Mouse (Mus musculus) forelimb bud, embryonic 11.5 days (tissue): ENCODE results near the gene Vps13d.

ENCODE experiments used
- DNase-seq: peaks from one replicate; pipeline ENCODE4 v3.0.0-alpha.2; 2012; ENCODE audit warnings: low read depth, low spot score

Gene Vps13d

DNA sequence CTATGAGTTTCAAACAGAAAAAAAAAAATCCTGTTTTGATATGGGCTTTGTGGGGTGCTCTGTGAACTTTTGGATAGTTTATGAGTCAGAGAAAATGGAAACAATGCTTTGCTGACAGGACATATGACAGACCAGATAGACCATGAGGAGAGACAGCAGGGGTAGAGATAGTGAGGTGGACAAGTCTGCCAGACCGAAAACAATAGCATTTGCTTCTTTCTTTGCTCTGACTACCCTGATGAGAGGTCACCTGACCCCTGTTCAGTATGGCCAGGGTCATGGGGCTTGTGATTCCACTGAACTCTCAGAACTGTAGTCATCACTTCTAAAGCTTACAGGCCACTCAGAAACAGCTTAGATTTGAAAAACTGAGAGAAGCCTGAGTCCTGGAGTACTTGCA lies 217.7 kb downstream of the Vps13d start:
- DNase-seq = no peak

DNA sequence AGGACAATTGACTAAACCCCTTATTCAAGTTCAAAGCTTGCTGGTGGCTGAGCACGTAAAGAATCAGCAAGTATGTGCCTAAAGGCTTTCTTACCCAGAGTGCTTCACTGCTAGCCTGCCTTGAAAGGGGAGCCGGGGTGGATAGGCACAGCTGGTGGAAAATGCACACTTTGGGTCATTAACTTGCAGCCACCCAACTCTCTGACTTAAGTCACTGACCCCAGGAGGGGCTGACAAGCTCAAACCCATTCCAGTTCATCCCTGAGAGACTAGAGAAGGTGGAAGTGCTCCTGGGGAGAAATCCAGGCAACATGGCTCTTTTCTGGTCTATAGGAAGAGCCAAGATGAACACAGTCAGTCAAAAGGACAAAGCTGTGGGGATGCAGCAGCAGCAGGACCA lies 219.3 kb downstream of the Vps13d start:
- no peak for DNase-seq

GRCm38 (mm10) chr4:144974458-144974857 lies 220.3 kb downstream of the Vps13d start:
- no peak for DNase-seq

DNA sequence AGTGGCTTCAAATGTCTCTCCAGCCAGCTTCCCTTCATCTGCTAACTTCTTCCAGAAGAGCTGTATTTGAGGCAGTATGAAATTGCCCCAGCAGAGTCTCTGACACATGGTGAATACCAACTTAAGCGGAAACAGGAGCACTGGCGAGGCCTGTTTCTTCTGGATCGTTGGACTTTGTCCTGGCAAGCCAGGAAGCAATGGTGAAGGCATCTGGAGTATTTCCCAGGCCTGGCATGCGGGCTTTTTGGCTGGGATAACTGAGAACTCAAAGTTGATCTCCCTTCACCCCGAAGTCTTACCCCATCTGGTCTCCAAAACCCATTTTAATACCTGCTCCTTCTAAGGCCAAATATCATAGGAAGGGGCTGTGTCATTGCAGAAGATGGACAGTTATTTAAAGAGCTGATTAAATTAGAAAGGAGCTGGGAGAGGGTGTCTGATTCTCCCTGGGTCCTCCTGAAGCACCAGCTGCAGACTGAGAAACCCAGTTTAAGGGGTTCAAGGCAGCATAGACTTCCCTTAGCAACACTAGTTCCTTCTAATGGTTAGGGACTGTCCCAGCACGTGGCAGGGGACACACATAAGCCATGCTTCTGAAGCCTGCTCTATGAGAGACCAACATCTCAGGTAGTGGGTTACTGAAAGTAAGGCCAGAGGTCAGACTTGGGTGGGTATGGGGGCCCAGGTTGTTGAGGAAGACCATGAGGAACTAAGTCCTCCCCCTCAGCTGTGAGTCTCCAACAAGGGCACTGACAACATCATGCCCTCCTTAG lies 221.7 kb downstream of the Vps13d start:
- no peak for DNase-seq

DNA sequence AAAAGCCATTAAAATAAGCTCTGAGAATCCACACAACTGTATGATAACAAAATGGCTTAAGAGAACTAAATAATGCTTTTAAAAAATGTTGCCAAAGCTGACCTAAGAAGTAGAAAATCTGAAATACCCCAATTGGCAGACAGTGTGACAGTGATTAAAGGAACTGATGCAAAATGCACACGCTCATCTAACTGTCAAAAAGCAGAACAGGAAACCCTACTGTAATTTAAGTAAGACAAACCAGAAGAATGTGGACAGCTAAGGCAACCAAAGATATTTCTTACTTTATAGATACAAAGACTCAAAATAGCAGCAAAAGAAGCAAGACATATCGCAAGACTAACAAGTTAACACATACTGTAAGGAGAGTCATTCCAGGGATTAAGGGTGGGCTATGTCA lies 223.8 kb downstream of the Vps13d start:
- DNase-seq = no peak

- no peak for DNase-seq
Observed at GRCm38 (mm10) chr4:144969030-144969429, 225.8 kb downstream of the Vps13d start.

GRCm38 (mm10) chr4:144968371-144968770 lies 226.4 kb downstream of the Vps13d start:
- DNase-seq = no peak

DNA sequence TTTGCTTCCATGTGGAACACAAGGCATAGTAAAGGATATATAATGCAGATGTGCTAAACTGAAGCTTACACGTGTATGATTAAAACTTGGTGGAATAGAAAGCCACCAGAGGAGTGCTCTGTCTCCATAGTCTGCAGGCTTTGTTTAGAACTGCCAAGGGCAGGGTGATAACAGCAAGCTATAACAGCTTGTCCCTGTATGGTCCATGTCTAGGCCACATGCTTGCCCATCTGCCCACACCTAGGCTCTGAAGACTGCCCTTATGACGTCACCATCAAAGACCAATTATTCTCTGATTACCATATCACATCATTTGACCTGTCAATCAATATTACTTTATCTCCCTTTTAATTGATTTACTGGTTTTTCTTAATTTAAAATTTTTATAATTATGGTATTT lies 229.6 kb downstream of the Vps13d start:
- no peak for DNase-seq

DNA sequence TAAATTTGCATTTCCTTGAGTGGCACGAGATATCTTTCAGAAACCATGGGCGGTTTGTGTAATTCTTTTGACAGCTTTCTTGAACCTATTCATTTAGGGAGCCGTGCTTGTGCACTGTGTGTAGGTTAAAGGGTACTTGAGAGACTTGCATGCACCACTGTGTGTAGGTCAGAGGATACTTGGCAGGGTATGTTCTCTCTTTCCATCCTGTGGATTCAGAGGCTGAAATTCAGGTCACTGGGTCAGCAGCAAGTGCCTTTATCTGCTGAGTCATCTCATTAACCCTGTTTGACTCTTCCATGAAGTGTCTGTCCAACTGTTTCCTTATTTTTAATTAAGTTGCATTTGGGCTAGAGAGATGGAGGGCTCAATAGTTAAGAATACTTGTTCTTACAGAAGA lies 233.1 kb downstream of the Vps13d start:
- no peak for DNase-seq

DNA sequence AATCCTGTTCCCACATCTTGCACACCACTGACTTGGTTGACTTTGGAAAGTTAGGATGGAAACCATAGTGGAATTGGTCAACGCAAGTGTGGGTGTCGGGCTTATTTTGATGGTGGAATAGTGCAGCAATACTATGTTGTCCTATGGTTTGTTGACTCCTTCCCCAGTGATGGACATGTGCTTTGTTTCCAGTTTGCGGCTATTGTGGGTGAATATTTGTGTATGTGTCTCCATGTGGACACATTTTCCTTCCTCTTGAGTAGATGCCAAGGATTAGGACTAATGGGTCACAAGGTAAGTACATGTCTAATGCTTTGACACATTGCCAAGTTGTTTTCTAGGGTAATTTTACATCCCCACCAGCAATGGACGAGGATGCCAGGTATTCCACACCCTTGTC lies 233.6 kb downstream of the Vps13d start:
- no peak for DNase-seq

GRCm38 (mm10) chr4:144960188-144960904 lies 234.5 kb downstream of the Vps13d start:
- DNase-seq = no peak

DNA sequence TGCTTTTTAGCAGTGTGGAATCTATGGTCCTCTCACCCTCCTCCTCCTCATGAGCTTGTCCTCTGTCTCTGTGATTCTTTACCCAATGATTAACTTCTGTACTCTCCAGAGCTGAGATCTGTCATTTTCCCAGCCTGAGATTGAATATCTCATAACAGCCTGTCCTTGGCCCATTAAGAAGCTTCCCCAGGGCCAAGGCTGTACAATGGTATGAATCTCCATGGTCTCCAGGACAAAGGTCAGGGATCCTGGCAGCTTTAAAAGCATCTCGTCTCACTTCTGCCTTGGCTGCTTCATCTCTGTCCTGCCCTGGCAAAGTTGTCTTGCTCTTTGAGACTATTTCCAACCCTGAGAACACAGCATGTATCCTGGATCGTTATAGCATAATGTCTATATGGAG lies 237.1 kb downstream of the Vps13d start:
- DNase-seq = no peak

DNA sequence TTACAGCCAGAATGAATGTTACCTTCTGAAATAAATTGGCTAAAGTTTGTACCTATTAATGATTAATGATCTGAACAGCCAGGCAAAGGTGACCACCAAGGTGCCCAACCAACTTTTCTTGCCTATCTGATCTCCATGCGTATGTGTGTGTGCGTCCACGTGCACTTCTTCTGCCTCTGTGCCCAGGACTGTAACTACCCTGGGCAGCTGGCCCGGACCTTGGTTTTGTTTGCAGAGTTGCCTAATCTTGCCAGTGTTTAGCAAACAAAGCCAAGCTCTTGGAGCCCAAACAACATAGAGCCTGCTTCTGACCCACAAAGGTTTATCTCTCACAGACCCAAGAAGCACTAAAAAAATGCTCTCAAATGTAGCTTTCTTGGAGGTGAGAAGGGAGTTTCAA lies 237.6 kb downstream of the Vps13d start:
- DNase-seq = no peak

DNA sequence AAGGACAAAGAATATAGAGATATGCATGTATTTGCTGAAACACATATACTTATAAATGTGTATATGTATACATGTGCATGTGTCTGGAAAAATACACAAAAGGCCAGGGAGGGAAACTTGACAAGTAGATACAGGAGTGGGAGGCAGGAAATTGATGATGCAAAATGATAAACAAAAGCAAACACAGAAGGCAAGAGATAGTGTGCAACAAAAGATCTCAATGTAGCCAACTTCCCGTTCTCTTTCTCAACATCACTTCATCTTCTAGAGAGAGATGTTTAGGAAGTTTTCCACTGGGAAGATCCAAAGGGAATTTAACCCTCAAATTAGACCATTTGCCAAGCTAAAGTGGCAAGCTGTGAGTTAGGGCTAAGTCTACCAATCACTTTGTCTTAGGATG lies 238.5 kb downstream of the Vps13d start:
- no peak for DNase-seq

GRCm38 (mm10) chr4:144955863-144956262 lies 238.9 kb downstream of the Vps13d start:
- no peak for DNase-seq

DNA sequence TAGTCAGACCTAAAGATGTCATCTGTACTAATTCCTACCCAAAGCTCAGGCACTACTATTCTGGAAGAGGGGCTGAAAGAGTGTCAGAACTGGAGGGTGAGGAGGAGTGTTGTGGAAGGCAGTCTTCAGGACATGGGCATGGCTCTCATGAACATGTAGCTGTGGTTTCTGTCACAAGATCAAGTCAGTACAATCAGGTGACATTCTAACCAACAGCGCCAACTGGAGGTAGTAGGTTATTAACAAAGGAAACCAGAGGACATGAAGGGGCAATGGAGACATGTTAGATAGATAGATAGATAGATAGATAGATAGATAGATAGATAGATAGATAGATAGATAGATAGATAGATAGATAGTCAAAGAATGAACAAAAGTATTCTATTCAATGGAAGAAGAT lies 241.4 kb downstream of the Vps13d start:
- no peak for DNase-seq

DNA sequence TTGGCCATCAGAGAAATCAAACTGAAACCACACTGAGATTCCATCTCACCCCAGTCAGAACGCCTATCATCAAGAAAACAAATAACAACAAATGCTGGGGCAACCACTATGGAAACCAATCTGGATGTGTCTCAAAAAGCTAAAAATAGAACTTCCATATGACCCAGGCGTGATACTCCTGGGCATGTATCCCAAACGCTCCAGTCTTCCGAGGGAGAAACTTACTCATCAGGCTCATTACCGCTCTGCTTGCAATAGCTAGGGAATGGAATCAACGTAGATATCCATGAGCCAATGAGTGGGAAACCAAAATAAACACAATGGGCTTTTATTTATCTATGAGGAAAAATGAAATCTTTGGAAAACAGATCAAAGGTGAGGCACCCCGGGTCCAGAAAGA lies 242.9 kb downstream of the Vps13d start:
- no peak for DNase-seq

DNA sequence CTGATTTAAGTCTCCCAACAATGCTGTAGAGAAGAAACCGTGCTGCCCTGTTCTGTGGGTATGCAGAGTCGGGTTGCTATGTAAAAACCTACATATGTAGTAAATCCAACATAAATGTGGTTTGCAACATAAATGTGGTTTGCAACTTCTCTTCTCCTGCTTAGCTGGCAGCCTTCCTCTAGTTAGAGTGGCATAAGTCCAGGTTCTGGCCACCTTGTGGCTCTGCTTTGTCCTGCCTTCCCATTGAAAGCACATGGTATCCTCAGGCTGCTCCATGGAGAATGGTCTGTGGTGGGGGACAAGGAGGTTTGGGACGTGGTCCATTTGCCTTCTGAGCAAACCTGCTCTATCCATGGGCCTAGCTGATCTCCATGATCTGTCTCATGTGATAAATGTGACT lies 243.9 kb downstream of the Vps13d start:
- no peak for DNase-seq

DNA sequence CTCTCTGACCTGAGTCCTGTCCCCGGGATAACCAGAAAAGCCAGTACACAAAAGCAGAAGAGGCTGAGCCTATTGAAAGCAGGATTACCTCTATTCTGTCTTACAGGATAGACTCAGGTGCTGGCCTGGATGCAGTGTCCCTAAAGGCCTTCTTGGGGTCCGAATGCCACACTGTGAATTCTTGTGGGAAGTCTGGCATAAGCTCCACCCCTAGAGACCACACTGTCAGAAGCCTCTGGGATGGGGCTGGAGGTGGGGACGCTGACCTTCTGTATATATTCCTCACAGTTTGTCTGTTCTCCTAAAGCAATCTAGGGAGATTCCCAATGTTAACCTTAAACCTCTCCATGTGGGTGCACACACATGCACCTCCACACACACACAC lies 244.5 kb downstream of the Vps13d start:
- DNase-seq = no peak

DNA sequence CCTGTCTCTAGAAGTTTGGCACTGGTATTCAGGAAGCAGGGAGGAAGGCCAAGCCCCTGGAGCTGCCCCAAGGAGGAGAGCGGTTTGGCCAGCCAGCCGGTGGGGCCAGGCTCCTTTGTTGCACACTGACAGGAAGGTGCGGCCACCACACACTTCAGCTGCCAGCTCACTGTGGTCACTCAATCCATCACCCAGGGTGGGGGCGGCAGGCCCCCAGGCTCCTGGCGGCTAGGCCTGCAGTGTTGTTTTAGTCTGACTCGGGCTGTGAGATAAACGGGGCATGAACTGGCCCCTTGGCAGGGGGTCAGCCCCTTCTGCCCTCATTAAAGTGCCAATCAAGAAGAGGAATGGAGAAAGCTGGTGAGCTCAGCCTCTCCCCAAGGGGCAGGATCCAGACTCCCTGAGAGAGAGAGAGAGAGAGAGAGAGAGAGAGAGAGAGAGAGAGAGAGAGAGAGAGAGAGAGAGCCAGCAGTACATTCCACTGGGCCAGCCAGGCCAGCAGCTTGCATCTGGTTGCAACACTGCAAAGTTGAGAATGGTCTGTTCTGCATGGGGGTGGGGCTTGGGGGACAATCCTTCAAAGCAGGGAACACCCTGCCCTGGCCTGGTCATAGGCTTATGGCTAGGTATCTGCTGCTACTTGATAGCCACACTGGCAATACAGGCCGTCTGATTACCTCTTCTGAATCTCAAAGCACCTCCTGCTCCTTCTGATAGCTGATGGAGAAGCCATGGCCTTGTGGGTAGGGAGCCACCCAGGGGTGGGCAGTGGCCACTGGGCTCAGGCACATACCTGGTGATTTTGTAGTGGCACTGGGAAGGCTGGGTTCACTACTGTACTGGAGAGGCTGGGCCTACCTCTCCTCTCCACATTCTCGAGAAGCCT lies 245.1 kb downstream of the Vps13d start:
- peak; percentile 66 for DNase-seq

DNA sequence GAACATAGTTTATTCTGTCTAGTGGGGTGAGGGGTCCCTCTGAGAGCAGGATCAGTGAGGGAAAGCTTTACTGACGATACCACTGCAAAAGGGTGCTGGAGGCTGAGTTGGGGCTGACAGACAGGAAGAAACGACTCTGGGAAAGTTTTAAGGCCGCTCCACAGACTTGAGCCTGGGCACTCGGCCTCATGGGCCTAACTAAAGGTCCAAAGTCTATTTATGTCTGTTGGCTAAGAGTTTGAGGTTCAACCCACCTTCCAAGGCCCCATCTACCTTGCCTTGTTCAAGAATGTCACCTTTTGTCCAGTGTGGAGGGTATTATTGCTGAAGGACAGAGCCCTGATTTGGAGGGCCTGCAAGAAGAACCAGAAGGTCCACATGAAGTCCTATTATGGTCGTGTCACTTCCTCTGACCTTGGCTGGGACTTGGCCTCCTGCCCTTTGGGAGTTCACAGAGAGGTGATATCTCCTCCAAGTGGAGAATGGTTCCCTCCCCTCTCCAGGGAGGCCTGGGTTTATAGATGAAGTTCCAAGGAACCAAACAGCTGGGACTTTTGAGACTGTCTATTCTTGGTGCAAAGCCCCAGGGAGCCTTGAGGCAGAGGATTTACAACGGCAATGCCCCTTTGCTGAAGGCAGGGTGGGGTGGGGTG lies 246.9 kb downstream of the Vps13d start:
- DNase-seq = no peak

GRCm38 (mm10) chr4:144943273-144943672 lies 251.5 kb downstream of the Vps13d start:
- DNase-seq = no peak
